Mouse (Mus musculus) ES-Bruce4 (cell line): ENCODE measurements around the gene Ccdc163. TPM values are rescaled to one million over a fixed set of nuclear protein-coding genes. Genes with fewer than 3 reads are reported as not detected.

Experiments
- H3K27ac ChIP-seq: 2 replicates; pipeline ENCODE4 v1.5.1; 2012; ENCODE audit warnings: low read length, inconsistent platforms; ENCODE audit not compliant: insufficient read depth
- H3K27me3 ChIP-seq: 2 replicates; pipeline ENCODE4 v1.6.1; 2012; ENCODE audit warnings: mild to moderate bottlenecking, low read length, inconsistent platforms; ENCODE audit not compliant: control insufficient read depth, poor library complexity, insufficient read depth, severe bottlenecking
- H3K36me3 ChIP-seq: 2 replicates; pipeline ENCODE4 v1.6.1; 2012; ENCODE audit warnings: inconsistent platforms, mild to moderate bottlenecking, low read length, moderate library complexity; ENCODE audit not compliant: control insufficient read depth, poor library complexity, insufficient read depth, severe bottlenecking
- H3K4me1 ChIP-seq: one replicate; pipeline ENCODE4 v1.8.1; 2011; ENCODE audit warnings: low read length; ENCODE audit not compliant: control insufficient read depth, insufficient read depth
- H3K4me3 ChIP-seq: 2 replicates; pipeline ENCODE4 v1.5.1; 2011; ENCODE audit warnings: low read depth, mild to moderate bottlenecking, low read length
- H3K9ac ChIP-seq: 2 replicates; pipeline ENCODE4 v1.6.1; 2012; ENCODE audit warnings: low read depth, mild to moderate bottlenecking, inconsistent platforms; ENCODE audit not compliant: poor library complexity, severe bottlenecking
- H3K9me3 ChIP-seq: replicated peaks from 2 replicates; pipeline ENCODE4 v1.6.1; 2012; ENCODE audit warnings: mild to moderate bottlenecking, low read length, inconsistent platforms; ENCODE audit not compliant: control insufficient read depth, poor library complexity, insufficient read depth, severe bottlenecking
- CTCF ChIP-seq: IDR thresholded peaks from one replicate; pipeline ENCODE4 v1.8.1; 2011; ENCODE audit warnings: low read depth, low read length
- EP300 ChIP-seq: IDR thresholded peaks from 2 replicates; pipeline ENCODE4 v1.6.1; 2011; ENCODE audit warnings: low read depth, low read length; ENCODE audit not compliant: insufficient read depth
- POLR2A ChIP-seq: IDR thresholded peaks from one replicate; pipeline ENCODE4 v1.8.1; 2011; ENCODE audit warnings: low read length; ENCODE audit not compliant: insufficient read depth
- polyA plus RNA-seq: library from polyadenylated mRNA; stranded (reverse); fragments of >200 nt; gene quantifications from 2 replicates; pipeline ENCODE4 v1.2.4, GENCODE M21; 2011; ENCODE audit warnings: low read depth; ENCODE audit not compliant: missing spikeins, insufficient read depth, insufficient read length

The Ccdc163 gene
- polyA plus RNA-seq, 1 experiment, result 45.2 TPM

DNA sequence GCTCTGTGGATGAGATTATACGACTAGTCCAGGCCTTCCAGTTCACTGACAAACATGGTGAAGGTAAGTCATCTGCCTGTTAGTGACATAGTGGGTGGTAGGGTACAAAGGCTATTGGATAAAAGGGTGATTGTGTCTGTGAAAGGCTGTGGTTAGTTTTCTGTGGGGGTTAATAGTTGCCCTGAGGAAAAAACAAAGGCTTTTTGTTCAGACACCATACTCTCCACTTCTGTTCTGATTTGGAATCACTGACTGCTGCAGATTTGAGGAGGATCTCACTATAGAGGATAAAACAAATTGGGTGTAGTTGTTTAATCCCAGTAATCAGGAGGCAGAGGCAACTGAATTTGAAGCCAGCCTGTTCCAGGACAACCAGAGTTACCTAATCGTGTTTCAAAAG, 14.5 kb upstream of the Ccdc163 start:
- H3K36me3 ChIP-seq, result peaks cover 97% of the 10 kb centered on the region
- H3K27ac ChIP-seq, result 0 out of 2 replicates have a peak overlapping the region, but pooled peaks have one; percentile 16
- H3K9me3 ChIP-seq, result no peaks in the 10 kb centered on the region
- no peak overlapping the region for H3K4me3 ChIP-seq
- no peak overlapping the region for H3K9ac ChIP-seq
- no peaks in the 10 kb centered on the region for H3K4me1 ChIP-seq
- TF ChIP-seq CTCF, result no peak
- TF ChIP-seq EP300, result no peak
- no peak for TF ChIP-seq POLR2A
- no peaks in the 10 kb centered on the region for H3K27me3 ChIP-seq

GRCm38 (mm10) chr4:116698693-116699342, 9.5 kb upstream of the Ccdc163 start:
- peaks cover 74% of the 10 kb centered on the region for H3K36me3 ChIP-seq
- TF ChIP-seq POLR2A (no peak), EP300 (no peak), CTCF (no peak)

GRCm38 (mm10) chr4:116700964-116701363, 7.3 kb upstream of the Ccdc163 start:
- no peak for TF ChIP-seq CTCF
- no peak for TF ChIP-seq EP300
- TF ChIP-seq POLR2A, result no peak
- Histone ChIP-seq H3K9ac (no peak overlapping the region), H3K4me3 (no peak overlapping the region), H3K4me1 (no peaks in the 10 kb centered on the region), H3K9me3 (no peaks in the 10 kb centered on the region), H3K27me3 (no peaks in the 10 kb centered on the region), H3K27ac (peak overlapping the region; percentile 52), H3K36me3 (peaks cover 60% of the 10 kb centered on the region)

More at GRCm38 (mm10) chr4:116698693-116699342, 9.5 kb upstream of the Ccdc163 start:
- no peaks in the 10 kb centered on the region for H3K27me3 ChIP-seq
- H3K9ac ChIP-seq, result no peak overlapping the region
- no peaks in the 10 kb centered on the region for H3K4me1 ChIP-seq
- H3K27ac ChIP-seq, result no peak overlapping the region
- no peak overlapping the region for H3K4me3 ChIP-seq
- no peaks in the 10 kb centered on the region for H3K9me3 ChIP-seq

- H3K9ac ChIP-seq, result no peak overlapping the region
- H3K27ac ChIP-seq, result peak overlapping the region; percentile 15; the same call in 1 of the 2 replicates
- H3K27me3 ChIP-seq, result no peaks in the 10 kb centered on the region
- H3K4me1 ChIP-seq, result peaks cover 3% of the 10 kb centered on the region
- peaks cover 33% of the 10 kb centered on the region for H3K36me3 ChIP-seq
- TF ChIP-seq EP300 (no peak), CTCF (peak; percentile 62)
- H3K4me3 ChIP-seq, result no peak overlapping the region
- no peaks in the 10 kb centered on the region for H3K9me3 ChIP-seq
Measured at GRCm38 (mm10) chr4:116703804-116704203, 4.5 kb upstream of the Ccdc163 start.

DNA sequence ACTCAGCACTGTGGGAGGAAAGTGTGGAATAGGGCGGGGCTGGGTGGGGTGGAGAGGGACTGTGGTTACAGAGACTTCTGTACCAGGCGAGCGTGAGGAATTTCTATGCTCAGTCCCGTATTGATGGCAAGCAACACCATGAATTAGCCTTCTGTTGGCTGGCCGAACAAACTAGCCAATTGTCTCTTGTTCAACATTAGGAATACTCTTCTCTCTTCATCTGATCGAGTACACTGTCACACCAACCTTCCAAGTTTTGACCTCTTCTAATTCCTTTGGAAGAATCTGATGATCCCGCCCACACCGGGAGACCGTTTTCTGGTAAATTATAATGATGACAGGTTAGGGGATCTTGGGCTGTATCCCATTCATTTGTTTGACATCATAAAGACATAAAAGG, 643 bp upstream of the Ccdc163 start:
- H3K9ac ChIP-seq, result peak overlapping the region; percentile 50
- peaks cover 9% of the 10 kb centered on the region for H3K36me3 ChIP-seq
- H3K4me3 ChIP-seq, result peak overlapping the region; percentile 93
- H3K9me3 ChIP-seq, result no peaks in the 10 kb centered on the region
- TF ChIP-seq POLR2A, result no peak
- no peak for TF ChIP-seq EP300
- no peak for TF ChIP-seq CTCF
- H3K27me3 ChIP-seq, result no peaks in the 10 kb centered on the region
- H3K4me1 ChIP-seq, result peaks cover 3% of the 10 kb centered on the region
- no peak overlapping the region; the same call in 1 of the 2 replicates for H3K27ac ChIP-seq

GRCm38 (mm10) chr4:116708791-116709390, 582 bp downstream of the Ccdc163 start:
- no peak overlapping the region for H3K27ac ChIP-seq
- peaks cover 3% of the 10 kb centered on the region for H3K4me1 ChIP-seq
- TF ChIP-seq POLR2A (no peak), EP300 (no peak), CTCF (no peak)
- no peaks in the 10 kb centered on the region for H3K9me3 ChIP-seq
- H3K9ac ChIP-seq, result peak overlapping the region; percentile 72
- H3K27me3 ChIP-seq, result no peaks in the 10 kb centered on the region
- H3K36me3 ChIP-seq, result peaks cover 10% of the 10 kb centered on the region; the same call in 1 of the 2 replicates
- H3K4me3 ChIP-seq, result peak overlapping the region; percentile 92
